Comparison of ENCODE assay signal across 8 mouse cellular contexts in the genomic region with DNA sequence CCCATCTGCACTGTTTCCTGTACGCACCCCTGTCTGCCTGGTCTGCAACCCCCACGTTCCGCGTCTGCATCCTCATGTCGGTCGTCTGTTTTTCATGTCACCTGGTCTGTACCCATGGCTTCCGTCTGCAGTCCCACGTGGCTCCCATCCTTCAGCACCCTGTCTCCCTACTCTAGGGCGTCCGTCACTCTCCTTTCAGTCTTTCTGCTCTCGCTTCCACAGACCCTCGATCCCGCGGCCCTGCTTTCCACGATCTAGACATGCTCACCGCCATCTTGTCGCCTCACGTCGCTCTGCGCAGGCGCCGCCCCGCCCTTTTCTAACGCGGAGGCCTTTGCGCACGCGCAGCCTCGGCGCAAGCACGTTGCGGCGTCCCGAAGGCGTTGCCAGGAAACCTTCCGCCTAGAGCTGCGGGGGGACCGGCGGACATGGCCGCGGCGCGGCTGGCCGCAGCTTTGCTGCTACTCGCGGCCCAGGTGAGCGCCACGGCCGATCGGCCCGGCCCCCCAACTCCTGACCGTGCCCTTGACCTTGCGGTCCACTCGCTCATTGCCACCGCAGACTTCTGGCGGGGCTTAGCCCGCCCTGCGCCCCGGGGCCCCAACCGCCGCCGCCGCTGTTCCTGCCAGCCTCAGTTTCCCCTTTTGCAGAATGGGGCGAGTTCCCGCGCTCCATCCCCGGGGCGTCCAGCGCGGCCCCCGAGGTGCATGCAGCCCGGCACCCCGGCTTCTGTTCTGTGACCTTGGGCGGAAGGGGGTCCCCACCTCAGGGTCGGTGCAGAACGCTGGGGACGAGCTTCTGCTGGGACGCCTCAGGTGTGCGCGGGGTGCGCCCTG. TPM values are rescaled to one million over a fixed set of nuclear protein-coding genes. Genes with fewer than 3 reads are reported as not detected.
DNase-seq lines count a peak whose midpoint lies in the region; ATAC-seq and TF ChIP-seq lines count a peak whose summit lies in the region.

Gene Lsm7 (minus strand): TSS at position 297 of the 836 bp plus-strand sequence.
Gene Sppl2b (plus strand): TSS at position 363 of the 836 bp plus-strand sequence.

- peak; percentile 94 for DNase-seq in 416B (ENCODE audit: low read depth)
- DNase-seq in heart, adult 9 months (ENCODE audit: low spot score in 2 of 2), result peak; percentile 95 to 96
- peak; percentile 90 to 96 for DNase-seq in monocyte, adult 2 months (ENCODE audit: low read depth in 1 of 2, low spot score in 2 of 2)
- DNase-seq in spleen, postnatal 36 days (ENCODE audit: low spot score in 2 of 2), result peak; percentile 96

- H3K9ac ChIP-seq in embryonic facial prominence, embryonic 15.5 days, result peak within 1 kb of the TSS; percentile 90
- peak within 1 kb of the TSS; percentile 77 for H3K9ac ChIP-seq in kidney, embryonic 14.5 days (ENCODE audit: low read depth, low read length)
- peak within 1 kb of the TSS; percentile 83 for H3K9ac ChIP-seq in limb, embryonic 15.5 days

- H3K36me3 ChIP-seq in embryonic facial prominence, embryonic 15.5 days, result peaks cover 24% of the 10 kb centered on the region
- peaks cover 22% of the 10 kb centered on the region for H3K36me3 ChIP-seq in kidney, embryonic 14.5 days (ENCODE audit: control insufficient read depth, insufficient read depth, low read length)
- peaks cover 31% of the 10 kb centered on the region for H3K36me3 ChIP-seq in limb, embryonic 15.5 days

- TF ChIP-seq CTCF in bone marrow, adult 2 months (IDR thresholded peaks at IDR 0.05; ENCODE audit: control insufficient read depth, insufficient read depth, low read length), result no peak

- peaks cover 6% of the 10 kb centered on the region for H3K4me1 ChIP-seq in bone marrow, adult 2 months (ENCODE audit: control insufficient read depth, insufficient read depth, low read length)
- H3K4me1 ChIP-seq in embryonic facial prominence, embryonic 15.5 days, result peaks cover 38% of the 10 kb centered on the region
- peaks cover 18% of the 10 kb centered on the region for H3K4me1 ChIP-seq in kidney, embryonic 14.5 days (ENCODE audit: control insufficient read depth, insufficient read depth, low read length)
- peaks cover 37% of the 10 kb centered on the region for H3K4me1 ChIP-seq in limb, embryonic 15.5 days

- peak within 1 kb of the TSS; percentile 100 for H3K4me2 ChIP-seq in embryonic facial prominence, embryonic 15.5 days (replicated peaks)
- H3K4me2 ChIP-seq in kidney, embryonic 14.5 days (replicated peaks; ENCODE audit: low read depth, low read length), result peak within 1 kb of the TSS; percentile 98
- H3K4me2 ChIP-seq in limb, embryonic 15.5 days, result peak within 1 kb of the TSS; percentile 99

- peak; percentile 86 for ATAC-seq in embryonic facial prominence, embryonic 15.5 days (ENCODE audit: insufficient number of reproducible peaks, low FRiP score, low TSS enrichment, low read depth)
- peak; percentile 82 for ATAC-seq in kidney, embryonic 14.5 days (ENCODE audit: low FRiP score, low TSS enrichment)
- peak; percentile 64 for ATAC-seq in limb, embryonic 15.5 days (ENCODE audit: insufficient number of reproducible peaks, low FRiP score, low TSS enrichment, low read depth)

- peak; percentile 94 for TF ChIP-seq POLR2A in bone marrow, adult 2 months (IDR thresholded peaks at IDR 0.05; ENCODE audit: borderline replicate concordance, control insufficient read depth, low read depth, low read length)

- H3K4me3 ChIP-seq in bone marrow, adult 2 months (replicated peaks; ENCODE audit: control insufficient read depth, low read depth, low read length), result peak within 1 kb of the TSS; percentile 98
- H3K4me3 ChIP-seq in embryonic facial prominence, embryonic 15.5 days (replicated peaks), result peak within 1 kb of the TSS; percentile 96
- H3K4me3 ChIP-seq in kidney, embryonic 14.5 days (ENCODE audit: low read length), result peak within 1 kb of the TSS; percentile 79
- peak within 1 kb of the TSS; percentile 98 for H3K4me3 ChIP-seq in limb, embryonic 15.5 days

- WGBS in bone marrow, adult 2 months, result under 1% methylated on average over 81 of the region's 81 CpGs
- WGBS in embryonic facial prominence, embryonic 15.5 days, result under 1% methylated on average over 81 of the region's 81 CpGs
- WGBS in kidney, embryonic 14.5 days, result under 1% methylated on average over 81 of the region's 81 CpGs
- under 1% methylated on average over 81 of the region's 81 CpGs for WGBS in limb, embryonic 15.5 days

- no peaks in the 10 kb centered on the region for H3K9me3 ChIP-seq in embryonic facial prominence, embryonic 15.5 days (replicated peaks)
- H3K9me3 ChIP-seq in kidney, embryonic 14.5 days (ENCODE audit: control insufficient read depth, low read length), result no peaks in the 10 kb centered on the region
- no peaks in the 10 kb centered on the region for H3K9me3 ChIP-seq in limb, embryonic 15.5 days

- peak within 1 kb of the TSS; percentile 97 for H3K27ac ChIP-seq in bone marrow, adult 2 months (ENCODE audit: control insufficient read depth, insufficient read depth, low read depth, low read length, poor library complexity)
- H3K27ac ChIP-seq in embryonic facial prominence, embryonic 15.5 days (replicated peaks), result peak within 1 kb of the TSS; percentile 72
- no peak within 1 kb of the TSS for H3K27ac ChIP-seq in kidney, embryonic 14.5 days (ENCODE audit: low read depth, low read length)
- H3K27ac ChIP-seq in limb, embryonic 15.5 days, result peak within 1 kb of the TSS; percentile 40

- H3K27me3 ChIP-seq in embryonic facial prominence, embryonic 15.5 days, result no peaks in the 10 kb centered on the region
- H3K27me3 ChIP-seq in kidney, embryonic 14.5 days (ENCODE audit: control insufficient read depth, insufficient read depth, low read length), result no peaks in the 10 kb centered on the region
- H3K27me3 ChIP-seq in limb, embryonic 15.5 days, result no peaks in the 10 kb centered on the region

RNA-seq across cellular contexts. Expression of gene Lsm7, which starts in this region (rescaled TPM):
- polyA plus RNA-seq in bone marrow, adult 2 months (2011; ENCODE audit: insufficient read depth, insufficient read length, low replicate concordance, missing spikeins), result 114 and 136 TPM in 2 replicates
- polyA plus RNA-seq in embryonic facial prominence, embryonic 15.5 days (2015; fragmentation: Nextera tagmentation; extraction: Ambion mirVana), result 252 and 265 TPM in 2 replicates
- polyA plus RNA-seq in kidney, embryonic 14.5 days (2014; fragmentation: Nextera tagmentation; extraction: Ambion mirVana), result 365 and 431 TPM in 2 replicates
- 231 and 258 TPM in 2 replicates for polyA plus RNA-seq in limb, embryonic 15.5 days (2015; fragmentation: Nextera tagmentation; extraction: Ambion mirVana)

RNA-seq across cellular contexts. Expression of gene Sppl2b, which starts in this region (rescaled TPM):
- polyA plus RNA-seq in bone marrow, adult 2 months (2011; ENCODE audit: insufficient read depth, insufficient read length, low replicate concordance, missing spikeins), result 68.6 and 109 TPM in 2 replicates
- 51.3 and 60.7 TPM in 2 replicates for polyA plus RNA-seq in embryonic facial prominence, embryonic 15.5 days (2015; fragmentation: Nextera tagmentation; extraction: Ambion mirVana)
- 27.2 and 35.1 TPM in 2 replicates for polyA plus RNA-seq in kidney, embryonic 14.5 days (2014; fragmentation: Nextera tagmentation; extraction: Ambion mirVana)
- polyA plus RNA-seq in limb, embryonic 15.5 days (2015; fragmentation: Nextera tagmentation; extraction: Ambion mirVana), result 44.5 and 47.4 TPM in 2 replicates
